Mouse (Mus musculus): Measurements from ENCODE around the gene Olig3. TPM values are rescaled to one million over a fixed set of nuclear protein-coding genes. Genes with fewer than 3 reads are reported as not detected.

Olig3 gene
- polyA plus RNA-seq, 1 experiment from 2014 or later: 0.06 TPM

GRCm38 (mm10) chr10:19404401-19404800 lies 48.1 kb downstream of the Olig3 start:
- Histone ChIP-seq H3K27ac (no peak overlapping the region), H3K9me3 (no peaks in the 10 kb centered on the region), H3K4me1 (no peaks in the 10 kb centered on the region), H3K36me3 (no peaks in the 10 kb centered on the region), H3K27me3 (replicated peaks) (no peaks in the 10 kb centered on the region), H3K4me3 (replicated peaks) (no peak overlapping the region), H3K4me2 (no peak overlapping the region), H3K9ac (no peak overlapping the region)
- ATAC-seq (ENCODE audit: insufficient read depth, low FRiP score, low read depth): no peak
- 29% methylated on average over 1 of the region's 1 CpGs for WGBS

- no peaks in the 10 kb centered on the region for H3K27me3 ChIP-seq (replicated peaks)
These were observed 49.6 kb downstream of the Olig3 start for GRCm38 (mm10) chr10:19405959-19406358.

GRCm38 (mm10) chr10:19407168-19407567 lies 50.8 kb downstream of the Olig3 start:
- Histone ChIP-seq H3K36me3 (no peaks in the 10 kb centered on the region), H3K27me3 (replicated peaks) (no peaks in the 10 kb centered on the region), H3K4me2 (no peak overlapping the region), H3K27ac (no peak overlapping the region), H3K9me3 (no peaks in the 10 kb centered on the region), H3K9ac (no peak overlapping the region), H3K4me1 (no peaks in the 10 kb centered on the region), H3K4me3 (replicated peaks) (no peak overlapping the region)
- ATAC-seq (ENCODE audit: insufficient read depth, low FRiP score, low read depth): no peak
- WGBS: 87% methylated on average over 3 of the region's 3 CpGs

More at GRCm38 (mm10) chr10:19405959-19406358, 49.6 kb downstream of the Olig3 start:
- H3K36me3 ChIP-seq: no peaks in the 10 kb centered on the region
- H3K9ac ChIP-seq: no peak overlapping the region
- no peak for ATAC-seq (ENCODE audit: insufficient read depth, low FRiP score, low read depth)
- 83% methylated on average over 1 of the region's 1 CpGs for WGBS
- no peaks in the 10 kb centered on the region for H3K9me3 ChIP-seq
- H3K4me3 ChIP-seq (replicated peaks): no peak overlapping the region
- H3K4me1 ChIP-seq: no peaks in the 10 kb centered on the region
- no peak overlapping the region for H3K27ac ChIP-seq
- H3K4me2 ChIP-seq: no peak overlapping the region

Other genes with a start within 250 kb of the Olig3 start
- 70.1 and 77.4 TPM in 2 replicates for gene Ifngr1, start 235.4 kb downstream of the Olig3 start, polyA plus RNA-seq (2015; fragmentation: Nextera tagmentation; extraction: Ambion mirVana)

Data from stomach, embryonic 15.5 days (tissue).